Mouse (Mus musculus): ENCODE measurements around the gene Gm10190. TPM values are rescaled to one million over a fixed set of nuclear protein-coding genes. Genes with fewer than 3 reads are reported as not detected.

Gm10190 gene
- polyA plus RNA-seq, 1 experiment, result not detected

DNA sequence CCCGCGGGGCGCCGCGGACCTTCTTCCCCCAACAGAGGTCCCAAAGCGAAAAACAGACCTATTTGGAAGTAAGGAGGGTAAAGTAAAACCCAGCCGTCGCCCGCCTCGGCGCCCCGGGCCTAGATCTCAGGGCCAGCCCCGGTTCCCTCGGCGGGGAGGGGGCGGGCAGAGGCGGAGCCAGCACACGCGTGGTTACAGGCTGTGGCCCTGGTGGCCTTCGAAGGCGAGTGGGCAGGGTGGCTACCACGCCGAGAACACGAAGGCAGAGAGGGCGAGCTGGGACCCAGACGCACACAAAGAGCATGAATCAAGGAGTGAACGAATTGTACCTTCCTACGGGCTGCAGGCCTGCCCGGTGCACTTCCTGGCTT is 370 bp upstream of the Gm10190 start:
- TF ChIP-seq POLR2A (IDR thresholded peaks at IDR 0.05; ENCODE audit: borderline replicate concordance, low read depth, low read length) (no peak), CTCF (IDR thresholded peaks at IDR 0.05; ENCODE audit: low read depth, low read length) (no peak)
- H3K4me3 ChIP-seq (ENCODE audit: insufficient read depth, low read length), result peak overlapping the region; percentile 54
- H3K4me1 ChIP-seq (ENCODE audit: control insufficient read depth, insufficient read depth, low read length), result no peaks in the 10 kb centered on the region
- no peak overlapping the region for H3K27ac ChIP-seq (ENCODE audit: insufficient read depth, low read depth, low read length)

DNA sequence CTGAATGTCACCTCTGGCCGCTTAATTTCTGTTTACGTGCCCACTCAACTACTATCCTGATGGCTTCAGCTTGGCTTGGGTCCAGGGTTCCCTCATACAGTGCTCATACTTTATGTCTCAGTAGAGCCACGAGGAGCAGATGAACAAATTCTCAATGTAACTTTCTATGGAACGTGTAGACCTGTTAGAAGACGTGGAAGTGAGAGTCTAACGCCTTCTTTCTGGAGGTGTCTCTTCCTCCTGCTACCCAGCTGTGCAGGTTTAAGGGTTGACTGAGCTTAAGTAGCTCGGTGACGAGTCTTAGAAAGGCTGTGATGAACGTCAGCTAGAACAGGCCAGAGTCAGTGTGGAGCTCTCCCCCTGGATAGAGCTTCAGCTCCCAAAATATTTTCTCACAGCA is 4.7 kb downstream of the Gm10190 start:
- TF ChIP-seq POLR2A (IDR thresholded peaks at IDR 0.05; ENCODE audit: borderline replicate concordance, low read depth, low read length) (no peak), CTCF (IDR thresholded peaks at IDR 0.05; ENCODE audit: low read depth, low read length) (no peak)
- Histone ChIP-seq H3K4me3 (ENCODE audit: insufficient read depth, low read length) (no peak overlapping the region), H3K4me1 (ENCODE audit: control insufficient read depth, insufficient read depth, low read length) (no peaks in the 10 kb centered on the region), H3K27ac (ENCODE audit: insufficient read depth, low read depth, low read length) (no peak overlapping the region)

- Histone ChIP-seq H3K4me1 (ENCODE audit: control insufficient read depth, insufficient read depth, low read length) (no peaks in the 10 kb centered on the region), H3K27ac (ENCODE audit: insufficient read depth, low read depth, low read length) (no peak overlapping the region), H3K4me3 (ENCODE audit: insufficient read depth, low read length) (no peak overlapping the region)
- TF ChIP-seq CTCF (IDR thresholded peaks at IDR 0.05; ENCODE audit: low read depth, low read length), result no peak
- TF ChIP-seq POLR2A (IDR thresholded peaks at IDR 0.05; ENCODE audit: borderline replicate concordance, low read depth, low read length), result no peak
Measured at GRCm38 (mm10) chr17:80367276-80367675, 6.1 kb downstream of the Gm10190 start.

DNA sequence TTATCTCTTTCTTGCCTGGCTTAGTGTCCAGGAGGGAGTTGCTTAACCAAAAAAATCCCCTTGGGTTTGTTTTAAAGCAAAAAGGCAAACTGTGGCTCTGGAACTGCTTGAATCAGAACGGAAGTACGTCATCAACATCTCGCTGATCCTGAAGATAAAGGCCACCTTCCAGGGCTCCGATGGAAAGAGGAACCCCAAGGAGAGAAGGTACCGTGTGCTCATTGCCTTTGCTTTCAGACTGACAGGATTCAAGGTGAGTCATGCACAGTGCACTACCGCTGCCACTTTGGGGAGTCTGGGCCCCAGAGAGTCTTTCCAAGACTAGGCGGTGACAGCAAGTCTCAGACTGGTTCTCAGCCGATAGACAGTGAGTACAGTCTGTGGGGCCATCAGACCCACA is 13.1 kb downstream of the Gm10190 start:
- Histone ChIP-seq H3K4me3 (ENCODE audit: insufficient read depth, low read length) (no peak overlapping the region), H3K27ac (ENCODE audit: insufficient read depth, low read depth, low read length) (no peak overlapping the region), H3K4me1 (ENCODE audit: control insufficient read depth, insufficient read depth, low read length) (no peaks in the 10 kb centered on the region)
- no peak for TF ChIP-seq POLR2A (IDR thresholded peaks at IDR 0.05; ENCODE audit: borderline replicate concordance, low read depth, low read length)
- TF ChIP-seq CTCF (IDR thresholded peaks at IDR 0.05; ENCODE audit: low read depth, low read length), result no peak

GRCm38 (mm10) chr17:80347234-80347633 is 26.1 kb downstream of the Gm10190 start:
- H3K4me1 ChIP-seq (ENCODE audit: control insufficient read depth, insufficient read depth, low read length), result no peaks in the 10 kb centered on the region
- no peak overlapping the region for H3K27ac ChIP-seq (ENCODE audit: insufficient read depth, low read depth, low read length)
- TF ChIP-seq CTCF (IDR thresholded peaks at IDR 0.05; ENCODE audit: low read depth, low read length) (no peak), POLR2A (IDR thresholded peaks at IDR 0.05; ENCODE audit: borderline replicate concordance, low read depth, low read length) (no peak)
- H3K4me3 ChIP-seq (ENCODE audit: insufficient read depth, low read length), result no peak overlapping the region

DNA sequence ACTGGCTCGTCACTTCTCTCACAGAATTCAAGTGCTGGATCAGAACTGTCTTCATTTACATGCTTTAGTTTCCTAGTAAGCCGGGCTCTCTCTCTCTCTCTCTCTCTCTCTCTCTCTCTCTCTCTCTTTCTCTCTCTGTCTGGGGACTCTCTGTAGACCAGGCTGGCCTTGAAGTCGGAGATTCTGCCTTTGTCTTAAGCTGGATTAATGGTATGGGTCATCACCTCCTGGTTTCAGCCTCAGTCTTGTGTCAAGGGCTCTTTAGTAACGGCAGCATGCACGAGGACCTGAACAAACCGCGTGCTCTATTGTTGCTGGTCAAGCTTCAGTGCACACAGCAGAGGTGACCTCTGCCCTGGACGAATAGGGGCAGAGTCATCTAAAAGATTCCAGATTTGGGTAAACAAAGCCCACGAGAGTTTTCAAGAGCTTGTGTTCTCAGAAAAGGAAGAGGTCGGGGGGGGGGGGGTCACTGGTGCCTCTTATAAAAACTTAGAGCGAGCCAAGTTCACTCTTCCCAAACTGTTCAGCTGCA is 26.7 kb downstream of the Gm10190 start:
- no peak for TF ChIP-seq POLR2A (IDR thresholded peaks at IDR 0.05; ENCODE audit: borderline replicate concordance, low read depth, low read length)
- no peak for TF ChIP-seq CTCF (IDR thresholded peaks at IDR 0.05; ENCODE audit: low read depth, low read length)
- H3K27ac ChIP-seq (ENCODE audit: insufficient read depth, low read depth, low read length), result no peak overlapping the region
- H3K4me3 ChIP-seq (ENCODE audit: insufficient read depth, low read length), result no peak overlapping the region
- no peaks in the 10 kb centered on the region for H3K4me1 ChIP-seq (ENCODE audit: control insufficient read depth, insufficient read depth, low read length)

GRCm38 (mm10) chr17:80345277-80345676 is 28.1 kb downstream of the Gm10190 start:
- no peak for TF ChIP-seq CTCF (IDR thresholded peaks at IDR 0.05; ENCODE audit: low read depth, low read length)
- TF ChIP-seq POLR2A (IDR thresholded peaks at IDR 0.05; ENCODE audit: borderline replicate concordance, low read depth, low read length), result no peak

GRCm38 (mm10) chr17:80332386-80332785 is 41.0 kb downstream of the Gm10190 start:
- TF ChIP-seq POLR2A (IDR thresholded peaks at IDR 0.05; ENCODE audit: borderline replicate concordance, low read depth, low read length), result no peak
- TF ChIP-seq CTCF (IDR thresholded peaks at IDR 0.05; ENCODE audit: low read depth, low read length), result no peak
- no peaks in the 10 kb centered on the region for H3K4me1 ChIP-seq (ENCODE audit: control insufficient read depth, insufficient read depth, low read length)
- no peak overlapping the region for H3K27ac ChIP-seq (ENCODE audit: insufficient read depth, low read depth, low read length)
- H3K4me3 ChIP-seq (ENCODE audit: insufficient read depth, low read length), result no peak overlapping the region

More at GRCm38 (mm10) chr17:80345277-80345676, 28.1 kb downstream of the Gm10190 start:
- Histone ChIP-seq H3K4me3 (ENCODE audit: insufficient read depth, low read length) (no peak overlapping the region), H3K4me1 (ENCODE audit: control insufficient read depth, insufficient read depth, low read length) (no peaks in the 10 kb centered on the region), H3K27ac (ENCODE audit: insufficient read depth, low read depth, low read length) (no peak overlapping the region)

- Histone ChIP-seq H3K4me3 (ENCODE audit: insufficient read depth, low read length) (no peak overlapping the region), H3K27ac (ENCODE audit: insufficient read depth, low read depth, low read length) (no peak overlapping the region), H3K4me1 (ENCODE audit: control insufficient read depth, insufficient read depth, low read length) (peaks cover 6% of the 10 kb centered on the region)
- no peak for TF ChIP-seq CTCF (IDR thresholded peaks at IDR 0.05; ENCODE audit: low read depth, low read length)
- TF ChIP-seq POLR2A (IDR thresholded peaks at IDR 0.05; ENCODE audit: borderline replicate concordance, low read depth, low read length), result no peak
Measured at GRCm38 (mm10) chr17:80326431-80326830, 46.9 kb downstream of the Gm10190 start.

DNA sequence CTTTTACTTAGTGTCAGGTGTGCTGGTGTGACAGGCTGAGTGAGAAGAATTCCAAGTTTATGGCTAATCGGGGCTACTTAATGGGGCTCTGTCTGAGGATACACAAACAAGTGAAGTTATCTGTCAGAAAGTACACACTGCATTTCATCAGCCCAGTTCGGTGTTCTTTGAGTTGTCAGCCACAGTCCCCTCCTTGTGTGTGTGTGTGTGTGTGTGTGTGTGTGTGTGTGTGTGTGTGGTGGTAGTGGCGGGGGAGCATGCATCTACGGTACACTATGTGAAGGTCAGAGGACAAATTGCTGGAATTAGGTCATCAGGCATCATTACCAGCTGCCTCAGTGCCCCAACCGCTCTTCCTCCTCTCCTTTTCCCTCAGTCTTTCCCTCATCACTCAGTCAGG is 47.9 kb downstream of the Gm10190 start:
- Histone ChIP-seq H3K27ac (ENCODE audit: insufficient read depth, low read depth, low read length) (no peak overlapping the region), H3K4me3 (ENCODE audit: insufficient read depth, low read length) (no peak overlapping the region), H3K4me1 (ENCODE audit: control insufficient read depth, insufficient read depth, low read length) (peaks cover 6% of the 10 kb centered on the region)
- TF ChIP-seq CTCF (IDR thresholded peaks at IDR 0.05; ENCODE audit: low read depth, low read length) (no peak), POLR2A (IDR thresholded peaks at IDR 0.05; ENCODE audit: borderline replicate concordance, low read depth, low read length) (no peak)

GRCm38 (mm10) chr17:80324521-80324920 is 48.8 kb downstream of the Gm10190 start:
- Histone ChIP-seq H3K4me3 (ENCODE audit: insufficient read depth, low read length) (no peak overlapping the region), H3K4me1 (ENCODE audit: control insufficient read depth, insufficient read depth, low read length) (peaks cover 6% of the 10 kb centered on the region), H3K27ac (ENCODE audit: insufficient read depth, low read depth, low read length) (no peak overlapping the region)
- TF ChIP-seq CTCF (IDR thresholded peaks at IDR 0.05; ENCODE audit: low read depth, low read length) (no peak), POLR2A (IDR thresholded peaks at IDR 0.05; ENCODE audit: borderline replicate concordance, low read depth, low read length) (no peak)

Measured in bone marrow macrophage, adult 2 months (primary cell).